Mouse (Mus musculus) intestine, embryonic 14.5 days (tissue): ENCODE measurements around the gene Pknox2. TPM values are rescaled to one million over a fixed set of nuclear protein-coding genes. Genes with fewer than 3 reads are reported as not detected.
A peak's percentile ranks its signal among the peaks of the same experiment; 100 is the strongest.

ENCODE experiments used
- ATAC-seq: fragments of 200-750 bp; cut with Nextera tagmentation; replicated peaks from 2 replicates; pipeline ENCODE4 v1.8.0; 2017; ENCODE audit warnings: low read depth, moderate number of reproducible peaks, moderate TSS enrichment, moderate library complexity; ENCODE audit not compliant: low FRiP score, low TSS enrichment
- DNase-seq: peaks from one replicate; pipeline ENCODE4 v3.0.0-alpha.2; 2018; ENCODE audit warnings: low spot score
- H3K27ac ChIP-seq: fragments of 300-500 bp; sonication (generic); 2 replicates; pipeline ENCODE4 v1.5.1; 2014; ENCODE audit warnings: low read depth, mild to moderate bottlenecking, control low read depth
- H3K27me3 ChIP-seq: fragments of 300-500 bp; sonication (generic); replicated peaks from 2 replicates; pipeline ENCODE4 v1.6.1; 2014; ENCODE audit warnings: low read length, control low read depth; ENCODE audit not compliant: control insufficient read depth, insufficient read depth
- H3K36me3 ChIP-seq: fragments of 300-500 bp; sonication (generic); 2 replicates; pipeline ENCODE4 v1.6.1; 2014; ENCODE audit warnings: low read length, control low read depth; ENCODE audit not compliant: control insufficient read depth, insufficient read depth
- H3K4me1 ChIP-seq: fragments of 300-500 bp; sonication (generic); replicated peaks from 2 replicates; pipeline ENCODE4 v1.6.1; 2014; ENCODE audit warnings: low read length, control low read depth, mixed read lengths; ENCODE audit not compliant: control insufficient read depth, insufficient read depth
- H3K4me2 ChIP-seq: fragments of 300-500 bp; sonication (generic); 2 replicates; pipeline ENCODE4 v1.6.1; 2014; ENCODE audit warnings: low read length
- H3K4me3 ChIP-seq: fragments of 300-500 bp; sonication (generic); 2 replicates; pipeline ENCODE4 v1.5.1; 2014; ENCODE audit warnings: low read depth, low read length, control low read depth, mixed read lengths
- H3K9ac ChIP-seq: fragments of 300-500 bp; sonication (generic); 2 replicates; pipeline ENCODE4 v1.6.1; 2014; ENCODE audit warnings: mild to moderate bottlenecking, low read length
- H3K9me3 ChIP-seq: fragments of 300-500 bp; sonication (generic); 2 replicates; pipeline ENCODE4 v1.6.1; 2016; ENCODE audit warnings: low read length, control low read depth; ENCODE audit not compliant: control insufficient read depth
- WGBS: fragments of 180-500 bp; shearing (Covaris S2); extraction: QIAGEN DNeasy Blood & Tissue Kit; methylation state at CpG from one replicate; pipeline ENCODE4 v1.1.7; 2014; 5-methylcytosine and 5-hydroxymethylcytosine counted together
- polyA plus RNA-seq: library from polyadenylated mRNA; unstranded; fragments of >200 nt; fragmentation: Nextera tagmentation; extraction: Ambion mirVana; gene quantifications from 2 replicates; pipeline ENCODE4 v1.2.1, GENCODE M21; 2014

The Pknox2 gene
- polyA plus RNA-seq, 1 experiment from 2014 or later = 8.8 TPM

DNA sequence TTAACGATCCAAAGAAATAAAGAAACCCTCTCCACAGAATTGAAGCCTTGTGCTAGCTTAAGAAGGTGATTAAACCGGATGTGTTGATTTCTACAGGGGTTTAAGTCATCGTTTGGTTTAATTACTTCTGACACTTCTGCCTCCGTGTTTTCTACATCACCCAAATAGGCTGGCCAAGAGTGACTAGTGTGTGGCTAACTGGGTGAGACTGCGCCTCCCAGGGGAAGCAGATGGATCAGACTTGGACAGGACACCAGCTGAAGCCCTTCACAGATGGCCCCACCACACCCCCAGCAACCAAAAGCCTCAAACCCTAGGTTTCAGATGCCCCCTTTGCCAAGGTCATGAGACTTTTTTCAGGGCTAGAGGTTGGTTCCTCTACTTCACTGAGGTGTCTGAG lies 205.6 kb downstream of the Pknox2 start:
- Histone ChIP-seq H3K27me3 (no peaks in the 10 kb centered on the region), H3K9ac (no peak overlapping the region), H3K27ac (no peak overlapping the region), H3K4me2 (no peak overlapping the region), H3K4me3 (no peak overlapping the region), H3K4me1 (0 out of 2 replicates have a peak, but pooled peaks cover 2% of the 10 kb centered on the region), H3K36me3 (no peaks in the 10 kb centered on the region), H3K9me3 (no peaks in the 10 kb centered on the region)
- ATAC-seq (no peak), DNase-seq (no peak)
- 30% methylated on average over 5 of the region's 5 CpGs for WGBS

DNA sequence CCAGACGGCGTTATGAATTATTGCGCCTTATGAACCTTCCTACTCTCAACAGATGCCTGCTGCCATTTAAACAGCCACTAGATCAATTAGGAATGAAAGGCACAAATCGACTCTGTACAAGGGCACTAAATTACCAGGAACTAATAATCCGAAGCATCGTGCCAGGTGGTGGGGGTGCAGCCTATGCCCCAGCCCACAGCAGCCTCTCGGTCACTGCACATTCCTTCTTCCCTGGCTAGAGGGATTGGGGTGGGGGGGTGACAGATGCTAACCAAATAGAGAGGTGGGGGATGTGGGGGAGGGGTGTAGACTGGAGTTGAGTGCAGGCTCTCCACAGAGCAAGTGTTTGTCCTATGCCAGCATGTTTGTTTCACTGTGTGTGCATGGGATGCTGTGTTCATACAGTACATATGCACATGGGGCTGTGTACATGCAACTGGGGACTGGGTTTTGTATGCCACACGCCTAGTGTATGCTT lies 208.6 kb downstream of the Pknox2 start:
- WGBS = 48% methylated on average over 8 of the region's 8 CpGs
- no peak overlapping the region for H3K9ac ChIP-seq
- ATAC-seq = no peak

DNA sequence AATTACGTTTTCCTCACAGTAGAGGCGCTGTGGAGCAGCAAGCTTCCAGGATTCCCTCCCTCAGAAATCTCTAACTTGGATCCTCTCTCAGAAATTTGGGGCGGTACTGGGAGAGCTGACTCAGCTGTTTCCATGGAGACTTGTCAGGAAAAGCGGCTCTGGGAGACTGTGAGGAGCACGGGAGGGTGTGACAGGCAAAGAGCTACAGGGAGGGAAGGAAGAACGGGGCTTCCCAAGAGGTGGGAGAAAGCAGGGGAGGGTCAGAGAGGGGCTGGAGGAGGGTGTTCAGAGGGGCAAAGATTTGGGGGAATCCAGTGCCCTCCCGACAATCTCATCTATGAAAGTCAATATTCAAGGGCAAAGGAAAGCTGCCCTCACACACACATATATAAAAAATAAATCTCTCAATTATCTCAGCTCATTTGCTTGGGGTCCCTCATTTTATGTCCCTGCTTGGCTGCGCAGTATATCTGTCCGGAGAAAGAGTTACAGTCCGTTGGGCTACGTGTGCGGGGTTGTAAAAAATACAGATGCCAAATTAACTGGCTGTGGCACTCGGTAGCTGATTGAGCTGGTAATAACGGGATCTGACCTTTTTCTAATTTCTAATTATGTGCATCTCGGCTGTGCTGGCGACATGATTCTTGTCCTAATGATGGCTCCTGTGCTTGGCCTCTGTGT lies 213.3 kb downstream of the Pknox2 start:
- H3K27ac ChIP-seq = no peak overlapping the region
- H3K4me2 ChIP-seq = no peak overlapping the region
- H3K9ac ChIP-seq = no peak overlapping the region
- DNase-seq (peak; percentile 81), ATAC-seq (no peak)
- H3K27me3 ChIP-seq = no peaks in the 10 kb centered on the region
- H3K4me1 ChIP-seq = 0 out of 2 replicates have a peak, but pooled peaks cover 6% of the 10 kb centered on the region
- H3K36me3 ChIP-seq = no peaks in the 10 kb centered on the region
- no peak overlapping the region for H3K4me3 ChIP-seq
- 45% methylated on average over 16 of the region's 16 CpGs for WGBS
- H3K9me3 ChIP-seq = 0 out of 2 replicates have a peak, but pooled peaks cover 4% of the 10 kb centered on the region

More for the DNA sequence above, 208.6 kb downstream of the Pknox2 start:
- H3K4me3 ChIP-seq = no peak overlapping the region
- peak; percentile 48 for DNase-seq
- 0 out of 2 replicates have a peak, but pooled peaks cover 6% of the 10 kb centered on the region for H3K4me1 ChIP-seq
- H3K4me2 ChIP-seq = no peak overlapping the region
- H3K27me3 ChIP-seq = no peaks in the 10 kb centered on the region
- H3K27ac ChIP-seq = no peak overlapping the region
- H3K9me3 ChIP-seq = no peaks in the 10 kb centered on the region
- no peaks in the 10 kb centered on the region for H3K36me3 ChIP-seq

DNA sequence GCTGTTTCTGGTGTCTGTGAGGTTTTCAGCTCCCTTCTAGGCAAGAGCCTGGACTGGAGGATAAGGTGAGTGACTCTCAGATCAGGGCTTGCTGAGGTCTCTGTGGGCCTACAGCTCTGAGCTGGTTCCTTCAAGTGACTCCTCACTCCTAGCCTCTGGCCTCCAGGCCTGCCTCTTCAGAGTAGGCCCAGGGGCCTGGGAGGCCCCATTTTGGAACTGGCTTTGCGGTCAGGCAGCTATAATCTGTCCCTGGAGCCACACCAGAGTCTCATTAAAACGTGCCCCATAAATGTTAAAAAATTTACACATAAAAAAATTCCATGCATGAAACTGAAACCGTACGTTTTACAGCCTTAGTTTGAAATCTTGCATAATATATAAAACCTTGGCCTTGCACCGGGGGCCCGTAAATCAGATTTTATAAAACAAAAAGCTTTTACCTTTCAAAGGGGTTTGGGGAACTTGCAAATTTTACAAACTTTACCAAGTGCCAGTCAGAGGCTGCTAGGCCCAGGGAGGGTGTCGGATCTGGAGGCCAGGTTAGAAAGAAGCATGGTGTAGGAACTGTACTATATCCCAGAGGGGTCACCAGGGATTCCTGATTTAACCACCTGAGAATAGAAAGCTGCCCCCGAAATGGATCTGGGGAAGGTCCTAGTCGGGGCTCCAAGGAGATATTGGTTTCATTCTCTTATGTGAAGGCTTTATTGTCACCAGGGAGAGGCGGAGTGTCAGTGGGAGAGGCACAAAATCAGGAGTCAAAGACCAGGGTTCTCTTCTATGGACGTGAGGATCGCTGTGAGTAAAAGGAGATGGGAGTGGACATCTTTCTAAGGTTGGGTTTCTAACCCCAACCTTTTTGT lies 214.0 kb downstream of the Pknox2 start:
- 0 out of 2 replicates have a peak, but pooled peaks cover 4% of the 10 kb centered on the region for H3K9me3 ChIP-seq
- H3K4me3 ChIP-seq = no peak overlapping the region
- no peak for ATAC-seq
- no peaks in the 10 kb centered on the region for H3K36me3 ChIP-seq
- 70% methylated on average over 12 of the region's 12 CpGs for WGBS
- H3K4me2 ChIP-seq = no peak overlapping the region
- H3K27ac ChIP-seq = no peak overlapping the region
- no peak overlapping the region for H3K9ac ChIP-seq
- H3K4me1 ChIP-seq = 0 out of 2 replicates have a peak, but pooled peaks cover 4% of the 10 kb centered on the region
- H3K27me3 ChIP-seq = no peaks in the 10 kb centered on the region
- DNase-seq = no peak

DNA sequence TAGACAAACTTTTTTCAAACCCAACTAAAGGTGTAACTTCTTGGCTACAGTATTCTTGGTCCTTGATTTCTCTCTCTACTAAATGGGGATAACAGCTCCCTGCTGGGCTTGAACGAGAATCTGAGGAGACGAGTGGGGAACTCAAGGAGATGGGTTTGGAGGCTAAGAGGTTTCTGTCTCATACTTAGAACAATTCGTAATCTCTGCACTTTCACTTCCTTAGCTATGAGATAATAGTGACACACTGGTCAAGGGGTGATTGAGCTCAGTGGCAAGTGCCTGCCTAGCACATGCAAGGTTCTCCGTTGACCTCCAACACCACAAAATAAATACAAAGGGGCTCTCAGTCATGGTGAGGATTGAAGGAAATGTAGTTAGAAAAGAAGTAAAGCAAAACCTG lies 215.6 kb downstream of the Pknox2 start:
- H3K9ac ChIP-seq = no peak overlapping the region
- no peaks in the 10 kb centered on the region for H3K27me3 ChIP-seq
- H3K4me3 ChIP-seq = no peak overlapping the region
- no peak overlapping the region for H3K4me2 ChIP-seq
- WGBS = 82% methylated on average over 4 of the region's 4 CpGs
- H3K27ac ChIP-seq = no peak overlapping the region
- H3K4me1 ChIP-seq = 0 out of 2 replicates have a peak, but pooled peaks cover 4% of the 10 kb centered on the region
- H3K36me3 ChIP-seq = no peaks in the 10 kb centered on the region
- 0 out of 2 replicates have a peak, but pooled peaks cover 4% of the 10 kb centered on the region for H3K9me3 ChIP-seq
- DNase-seq (no peak), ATAC-seq (no peak)

DNA sequence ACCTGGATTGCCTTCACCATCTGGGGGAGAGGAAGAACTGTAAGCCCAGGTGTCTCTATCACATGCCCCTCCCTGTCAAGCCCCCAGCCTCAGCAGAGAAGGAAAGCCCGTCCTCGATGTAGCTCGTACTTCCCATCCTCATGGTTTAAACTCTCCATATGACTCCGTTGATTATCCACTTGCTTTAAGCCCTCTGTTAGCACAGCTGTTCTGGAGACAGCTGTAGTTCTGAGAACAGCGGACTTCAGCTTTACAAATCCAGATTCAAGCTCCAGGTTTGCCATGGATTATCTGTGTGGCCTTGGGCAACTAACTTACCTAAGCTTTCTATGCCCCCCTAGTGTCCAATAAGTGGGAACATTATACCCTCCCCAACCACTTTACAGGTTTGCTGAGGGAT lies 223.5 kb downstream of the Pknox2 start:
- WGBS = 81% methylated on average over 5 of the region's 5 CpGs
- H3K4me1 ChIP-seq = no peaks in the 10 kb centered on the region
- no peak overlapping the region for H3K27ac ChIP-seq
- no peak overlapping the region for H3K9ac ChIP-seq
- DNase-seq = no peak
- no peak overlapping the region for H3K4me3 ChIP-seq
- H3K27me3 ChIP-seq = no peaks in the 10 kb centered on the region
- H3K36me3 ChIP-seq = 0 out of 2 replicates have a peak, but pooled peaks cover 3% of the 10 kb centered on the region
- no peaks in the 10 kb centered on the region for H3K9me3 ChIP-seq
- no peak overlapping the region for H3K4me2 ChIP-seq
- ATAC-seq = no peak

DNA sequence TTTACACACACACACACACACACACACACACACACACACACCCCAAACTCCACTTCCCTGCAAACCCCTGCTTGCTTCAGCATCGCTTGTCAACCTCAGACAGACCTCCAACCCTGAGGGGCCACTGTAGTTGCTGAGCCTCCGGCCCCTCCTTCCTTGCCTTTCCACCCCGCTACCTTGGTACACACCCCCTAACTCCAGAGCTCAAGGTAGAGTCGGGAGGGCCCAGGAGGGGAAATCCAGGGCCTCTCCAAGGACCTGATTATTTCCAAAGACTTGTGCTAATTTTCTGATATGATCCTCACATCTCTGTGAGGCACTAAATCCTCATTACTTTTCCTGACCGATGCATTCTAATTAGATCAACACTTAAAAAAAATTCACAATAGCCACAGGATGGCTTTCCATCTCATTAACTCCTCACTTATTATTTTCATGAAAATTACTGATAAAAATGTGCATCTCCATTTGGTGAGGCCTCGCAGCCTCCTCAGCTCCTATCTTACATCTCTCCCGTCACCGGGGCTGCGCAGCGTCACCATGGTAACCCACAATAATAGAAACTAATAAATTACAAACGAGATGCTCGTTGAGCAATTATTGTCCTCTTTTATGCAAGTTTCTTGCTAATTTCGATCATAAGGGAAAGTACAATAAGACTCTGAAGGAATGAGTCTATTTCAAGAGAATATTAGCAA lies 225.3 kb downstream of the Pknox2 start:
- no peak for ATAC-seq
- H3K36me3 ChIP-seq = 0 out of 2 replicates have a peak, but pooled peaks cover 3% of the 10 kb centered on the region
- WGBS = 80% methylated on average over 13 of the region's 13 CpGs
- H3K27ac ChIP-seq = no peak overlapping the region
- H3K4me2 ChIP-seq = no peak overlapping the region
- H3K9me3 ChIP-seq = no peaks in the 10 kb centered on the region
- no peak for DNase-seq
- H3K4me1 ChIP-seq = peaks cover 6% of the 10 kb centered on the region
- no peaks in the 10 kb centered on the region for H3K27me3 ChIP-seq
- no peak overlapping the region for H3K9ac ChIP-seq
- no peak overlapping the region for H3K4me3 ChIP-seq

DNA sequence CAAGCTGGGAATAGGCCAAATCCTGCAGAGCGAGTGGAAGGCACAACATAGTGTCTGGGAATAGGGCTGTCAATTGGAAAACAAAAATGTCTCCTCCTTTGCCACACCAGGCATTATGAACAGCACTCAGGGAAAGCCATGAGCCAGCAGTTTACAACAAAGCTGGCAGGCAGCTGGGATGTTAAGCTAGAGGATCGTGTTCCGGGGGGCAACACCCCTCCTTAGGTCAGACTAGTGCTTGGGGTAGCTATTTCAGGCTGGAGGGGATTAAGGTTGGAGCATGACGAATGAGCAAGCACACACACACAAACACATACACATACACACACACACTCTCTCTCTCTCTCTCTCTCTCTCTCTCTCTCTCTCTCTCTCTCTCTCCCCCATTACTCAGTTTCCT lies 227.7 kb downstream of the Pknox2 start:
- Histone ChIP-seq H3K27ac (no peak overlapping the region), H3K27me3 (no peaks in the 10 kb centered on the region), H3K9ac (no peak overlapping the region), H3K4me3 (no peak overlapping the region), H3K9me3 (no peaks in the 10 kb centered on the region), H3K36me3 (0 out of 2 replicates have a peak, but pooled peaks cover 3% of the 10 kb centered on the region), H3K4me1 (peaks cover 10% of the 10 kb centered on the region), H3K4me2 (no peak overlapping the region)
- WGBS = 40% methylated on average over 4 of the region's 4 CpGs
- ATAC-seq (no peak), DNase-seq (no peak)
